Mouse (Mus musculus) common myeloid progenitor, adult 5-6 weeks (primary cell): ENCODE measurements at regions not wholly inside any gene's neighbourhood (a gene's known extent, or its start where the extent isn't known, plus 50 kb on each side); places are given as distances from the start of the nearest gene placed in this dataset.

Experiments used
- ATAC-seq: replicated peaks from 2 replicates; pipeline ENCODE4 v1.8.0; 2016; ENCODE audit warnings: low read depth, mild to moderate bottlenecking, moderate TSS enrichment, inconsistent platforms; ENCODE audit not compliant: poor library complexity, severe bottlenecking

DNA sequence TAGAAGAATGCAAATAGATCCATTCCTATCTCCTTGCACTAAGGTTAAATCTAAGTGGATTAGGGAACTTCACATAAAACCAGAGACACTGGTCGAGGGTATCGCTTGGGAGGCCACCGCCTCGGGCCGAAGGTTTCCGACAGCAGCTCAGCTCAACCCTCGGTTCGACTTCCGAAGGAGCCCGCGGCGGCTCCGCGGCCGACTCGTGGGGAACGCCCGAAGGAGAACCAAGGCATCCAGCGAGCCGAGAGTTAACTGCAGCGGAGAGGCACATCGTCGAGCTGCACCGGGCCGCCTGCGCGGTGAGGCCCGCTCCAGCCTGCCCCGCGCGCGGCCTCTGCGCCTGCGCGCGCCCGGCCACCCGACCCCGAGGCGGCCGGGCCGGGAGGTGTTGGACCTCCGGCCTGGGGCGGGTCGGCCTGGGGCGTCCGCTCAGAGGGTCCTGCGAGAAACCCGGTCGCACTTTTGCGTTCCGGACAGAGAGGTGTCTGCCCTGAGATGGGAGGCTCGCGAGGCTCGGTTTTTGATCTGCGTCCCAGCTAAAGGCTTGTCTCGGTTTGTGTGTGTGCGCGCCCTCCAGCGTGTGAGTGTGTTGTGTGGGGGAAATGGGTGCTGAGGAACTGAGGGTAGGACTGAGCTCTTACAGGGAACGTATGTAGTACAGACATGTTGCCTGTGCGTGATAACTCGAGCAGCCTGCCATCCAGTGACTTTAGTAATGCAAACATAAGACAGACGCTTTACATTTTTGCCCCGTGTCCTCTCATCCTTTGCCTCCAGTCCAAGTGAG, 50.9 kb upstream of the Vmn2r9 start:
- peak; percentile 100 for ATAC-seq
